Mouse (Mus musculus): Measurements from ENCODE around the gene Tgm6. TPM values are rescaled to one million over a fixed set of nuclear protein-coding genes. Genes with fewer than 3 reads are reported as not detected.

The Tgm6 gene
- polyA plus RNA-seq, 1 experiment from 2014 or later, result 0.07 TPM

GRCm38 (mm10) chr2:130155171-130155570 is 43.0 kb downstream of the Tgm6 start:
- H3K36me3 ChIP-seq, result no peaks in the 10 kb centered on the region
- WGBS, result 76% methylated on average over 3 of the region's 3 CpGs

GRCm38 (mm10) chr2:130155851-130156250 is 43.6 kb downstream of the Tgm6 start:
- no peaks in the 10 kb centered on the region for H3K27me3 ChIP-seq
- no peaks in the 10 kb centered on the region for H3K9me3 ChIP-seq
- H3K4me1 ChIP-seq, result no peaks in the 10 kb centered on the region
- H3K4me3 ChIP-seq, result no peak overlapping the region
- no peak overlapping the region for H3K27ac ChIP-seq
- no peaks in the 10 kb centered on the region for H3K36me3 ChIP-seq
- ATAC-seq (ENCODE audit: insufficient number of reproducible peaks, insufficient read depth, low FRiP score, low TSS enrichment, low read depth), result no peak
- no peak overlapping the region for H3K4me2 ChIP-seq
- no peak overlapping the region for H3K9ac ChIP-seq

More at GRCm38 (mm10) chr2:130155171-130155570, 43.0 kb downstream of the Tgm6 start:
- no peak overlapping the region for H3K4me3 ChIP-seq
- no peak for ATAC-seq (ENCODE audit: insufficient number of reproducible peaks, insufficient read depth, low FRiP score, low TSS enrichment, low read depth)
- H3K4me2 ChIP-seq, result no peak overlapping the region
- no peaks in the 10 kb centered on the region for H3K9me3 ChIP-seq
- H3K27ac ChIP-seq, result no peak overlapping the region
- no peak overlapping the region for H3K9ac ChIP-seq
- H3K27me3 ChIP-seq, result no peaks in the 10 kb centered on the region
- H3K4me1 ChIP-seq, result no peaks in the 10 kb centered on the region

- no peak for ATAC-seq (ENCODE audit: insufficient number of reproducible peaks, insufficient read depth, low FRiP score, low TSS enrichment, low read depth)
- Histone ChIP-seq H3K27me3 (no peaks in the 10 kb centered on the region), H3K27ac (no peak overlapping the region), H3K4me1 (no peaks in the 10 kb centered on the region), H3K9ac (no peak overlapping the region), H3K4me2 (no peak overlapping the region), H3K4me3 (no peak overlapping the region), H3K9me3 (no peaks in the 10 kb centered on the region), H3K36me3 (no peaks in the 10 kb centered on the region)
- WGBS, result 61% methylated on average over 14 of the region's 14 CpGs
Observed at GRCm38 (mm10) chr2:130157231-130158087, 45.2 kb downstream of the Tgm6 start.

GRCm38 (mm10) chr2:130158088-130158437 is 45.8 kb downstream of the Tgm6 start:
- no peak for ATAC-seq (ENCODE audit: insufficient number of reproducible peaks, insufficient read depth, low FRiP score, low TSS enrichment, low read depth)
- WGBS, result 41% methylated on average over 4 of the region's 4 CpGs
- no peaks in the 10 kb centered on the region for H3K4me1 ChIP-seq

GRCm38 (mm10) chr2:130162701-130163100 is 50.5 kb downstream of the Tgm6 start:
- no peak for ATAC-seq (ENCODE audit: insufficient number of reproducible peaks, insufficient read depth, low FRiP score, low TSS enrichment, low read depth)
- no peaks in the 10 kb centered on the region for H3K27me3 ChIP-seq
- no peak overlapping the region for H3K9ac ChIP-seq
- H3K4me2 ChIP-seq, result no peak overlapping the region
- peaks cover 17% of the 10 kb centered on the region for H3K36me3 ChIP-seq
- H3K27ac ChIP-seq, result no peak overlapping the region
- H3K4me3 ChIP-seq, result no peak overlapping the region
- no peaks in the 10 kb centered on the region for H3K9me3 ChIP-seq
- WGBS, result 82% methylated on average over 5 of the region's 5 CpGs
- H3K4me1 ChIP-seq, result no peaks in the 10 kb centered on the region

More at GRCm38 (mm10) chr2:130158088-130158437, 45.8 kb downstream of the Tgm6 start:
- Histone ChIP-seq H3K4me3 (no peak overlapping the region), H3K36me3 (no peaks in the 10 kb centered on the region), H3K9me3 (no peaks in the 10 kb centered on the region), H3K27ac (no peak overlapping the region), H3K4me2 (no peak overlapping the region), H3K9ac (no peak overlapping the region), H3K27me3 (no peaks in the 10 kb centered on the region)

GRCm38 (mm10) chr2:130166311-130167214 is 54.3 kb downstream of the Tgm6 start:
- Histone ChIP-seq H3K4me3 (no peak overlapping the region), H3K9me3 (no peaks in the 10 kb centered on the region), H3K36me3 (peaks cover 46% of the 10 kb centered on the region), H3K4me1 (no peaks in the 10 kb centered on the region), H3K27ac (no peak overlapping the region), H3K9ac (no peak overlapping the region), H3K4me2 (no peak overlapping the region), H3K27me3 (no peaks in the 10 kb centered on the region)
- 72% methylated on average over 9 of the region's 9 CpGs for WGBS
- ATAC-seq (ENCODE audit: insufficient number of reproducible peaks, insufficient read depth, low FRiP score, low TSS enrichment, low read depth), result no peak

GRCm38 (mm10) chr2:130167861-130168260 is 55.6 kb downstream of the Tgm6 start:
- ATAC-seq (ENCODE audit: insufficient number of reproducible peaks, insufficient read depth, low FRiP score, low TSS enrichment, low read depth), result no peak
- H3K4me2 ChIP-seq, result no peak overlapping the region
- no peaks in the 10 kb centered on the region for H3K4me1 ChIP-seq
- peaks cover 59% of the 10 kb centered on the region for H3K36me3 ChIP-seq
- WGBS, result 57% methylated on average over 3 of the region's 3 CpGs
- no peaks in the 10 kb centered on the region for H3K27me3 ChIP-seq
- H3K4me3 ChIP-seq, result no peak overlapping the region
- no peak overlapping the region for H3K27ac ChIP-seq
- H3K9ac ChIP-seq, result no peak overlapping the region
- no peaks in the 10 kb centered on the region for H3K9me3 ChIP-seq

GRCm38 (mm10) chr2:130171674-130172073 is 59.5 kb downstream of the Tgm6 start:
- Histone ChIP-seq H3K9ac (no peak overlapping the region), H3K4me2 (no peak overlapping the region), H3K4me1 (peaks cover 5% of the 10 kb centered on the region), H3K9me3 (no peaks in the 10 kb centered on the region), H3K4me3 (no peak overlapping the region), H3K27ac (no peak overlapping the region), H3K27me3 (no peaks in the 10 kb centered on the region), H3K36me3 (peaks cover 84% of the 10 kb centered on the region)
- no peak for ATAC-seq (ENCODE audit: insufficient number of reproducible peaks, insufficient read depth, low FRiP score, low TSS enrichment, low read depth)
- 50% methylated on average over 2 of the region's 2 CpGs for WGBS

GRCm38 (mm10) chr2:130176820-130177219 is 64.6 kb downstream of the Tgm6 start:
- no peak for ATAC-seq (ENCODE audit: insufficient number of reproducible peaks, insufficient read depth, low FRiP score, low TSS enrichment, low read depth)
- Histone ChIP-seq H3K9ac (peak overlapping the region; percentile 100), H3K9me3 (no peaks in the 10 kb centered on the region), H3K4me3 (peak overlapping the region; percentile 99), H3K27me3 (no peaks in the 10 kb centered on the region), H3K4me2 (peak overlapping the region; percentile 80), H3K4me1 (peaks cover 26% of the 10 kb centered on the region), H3K36me3 (peaks cover 53% of the 10 kb centered on the region), H3K27ac (no peak overlapping the region)
- WGBS, result 65% methylated on average over 8 of the region's 8 CpGs

GRCm38 (mm10) chr2:130178381-130178705 is 66.1 kb downstream of the Tgm6 start:
- peaks cover 26% of the 10 kb centered on the region for H3K4me1 ChIP-seq
- under 1% methylated on average over 11 of the region's 11 CpGs for WGBS
- H3K9ac ChIP-seq, result peak overlapping the region; percentile 100
- H3K4me3 ChIP-seq, result peak overlapping the region; percentile 99
- H3K9me3 ChIP-seq, result no peaks in the 10 kb centered on the region
- H3K27ac ChIP-seq, result peak overlapping the region; percentile 99
- ATAC-seq (ENCODE audit: insufficient number of reproducible peaks, insufficient read depth, low FRiP score, low TSS enrichment, low read depth), result no peak
- H3K27me3 ChIP-seq, result no peaks in the 10 kb centered on the region
- H3K4me2 ChIP-seq, result peak overlapping the region; percentile 80
- peaks cover 37% of the 10 kb centered on the region for H3K36me3 ChIP-seq

- peak within 1 kb of the TSS; percentile 99 for H3K4me3 ChIP-seq
Observed at GRCm38 (mm10) chr2:130178706-130179506, 66.7 kb downstream of the Tgm6 start, which contains the start of gene Snrpb. Gene Snrpb (minus strand): TSS chr2:130179403.

More at GRCm38 (mm10) chr2:130178706-130179506, 66.7 kb downstream of the Tgm6 start, which contains the start of gene Snrpb:
- under 1% methylated on average over 81 of the region's 81 CpGs for WGBS
- ATAC-seq (ENCODE audit: insufficient number of reproducible peaks, insufficient read depth, low FRiP score, low TSS enrichment, low read depth), result peak; percentile 82
- Histone ChIP-seq H3K27ac (peak within 1 kb of the TSS; percentile 99), H3K4me1 (peaks cover 26% of the 10 kb centered on the region), H3K9ac (peak within 1 kb of the TSS; percentile 100), H3K36me3 (peaks cover 32% of the 10 kb centered on the region), H3K9me3 (no peaks in the 10 kb centered on the region), H3K4me2 (peak within 1 kb of the TSS; percentile 80), H3K27me3 (no peaks in the 10 kb centered on the region)

Measured in embryonic facial prominence, embryonic 13.5 days (tissue).